Mouse (Mus musculus) erythroblast, embryonic 14.5 days (primary cell): ENCODE results near the gene Ctbp1.

ENCODE experiments used
- GATA1 ChIP-seq: IDR thresholded peaks from 2 replicates; pipeline ENCODE4 v1.6.1; 2012; ENCODE audit warnings: low read length, inconsistent platforms, mixed read lengths
- TAL1 ChIP-seq: IDR thresholded peaks from 3 replicates; pipeline ENCODE4 v1.6.1; 2012; ENCODE audit warnings: low read length, inconsistent platforms, mixed read lengths

DNA sequence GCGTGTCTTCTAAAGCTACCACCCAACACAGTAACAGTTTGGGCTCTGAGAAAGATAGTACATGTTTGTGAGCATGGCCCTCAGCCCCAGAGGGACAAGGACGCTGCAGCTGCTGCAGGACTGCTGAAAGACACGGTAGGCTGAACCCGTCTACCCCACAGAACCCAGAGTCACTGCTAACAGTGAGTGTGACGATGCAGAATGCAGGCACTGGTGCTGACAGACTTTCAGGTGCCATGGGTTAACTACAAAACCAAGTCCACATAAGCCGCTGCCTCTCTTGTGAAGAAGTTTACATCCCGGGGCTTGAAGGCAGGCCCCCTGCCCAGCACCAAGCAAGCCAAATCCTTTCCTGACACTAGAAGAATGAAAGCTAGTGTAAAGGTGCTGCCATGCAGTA is 2.6 kb downstream of the Ctbp1 start:
- TF ChIP-seq TAL1, result no peak
- TF ChIP-seq GATA1, result no peak
